Mouse (Mus musculus): ENCODE measurements at regions not wholly inside any gene's neighbourhood (a gene's known extent, or its start where the extent isn't known, plus 50 kb on each side); places are given as distances from the start of the nearest gene placed in this dataset.

DNA sequence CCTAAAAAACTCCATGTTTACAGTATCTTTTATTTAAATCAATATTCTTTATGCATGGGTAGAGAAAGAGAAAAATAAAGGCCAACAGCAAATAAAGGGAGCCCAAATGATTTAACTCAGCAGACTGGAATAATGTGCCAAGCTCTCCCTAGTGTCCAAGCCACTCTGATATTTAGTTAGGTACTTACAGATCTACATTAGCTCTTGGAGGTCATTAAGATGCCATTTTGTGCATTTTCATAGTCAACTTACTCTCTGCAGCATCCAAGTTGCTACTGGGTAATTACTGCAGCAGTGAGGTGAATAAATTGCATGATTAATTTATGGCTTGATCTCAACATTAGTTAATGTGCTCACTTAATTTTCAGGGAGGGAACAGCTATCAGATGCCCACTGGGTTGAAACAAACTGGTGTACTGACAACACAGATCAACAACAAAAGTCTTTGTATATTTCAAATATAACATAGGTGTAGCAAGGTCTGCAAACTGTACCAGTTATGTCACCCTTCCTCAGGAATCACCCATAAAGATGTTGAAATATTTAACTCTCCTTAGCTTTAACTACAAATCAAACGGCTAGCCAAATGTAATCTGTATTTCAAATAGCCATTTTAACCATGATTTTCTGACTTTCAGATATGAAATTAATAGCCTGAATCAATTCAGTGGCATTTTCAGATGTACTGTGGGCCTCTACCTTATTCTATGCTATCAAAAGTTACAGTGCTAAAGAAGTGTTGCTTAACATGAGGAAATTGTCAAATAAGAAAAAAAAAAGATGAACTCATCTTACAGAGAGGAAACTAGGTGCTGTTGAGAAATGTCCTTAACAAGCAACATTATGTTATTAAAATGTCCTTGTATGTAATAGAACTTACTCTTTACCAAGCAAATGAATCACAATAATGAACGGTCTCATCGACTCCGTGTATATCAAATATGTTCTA, 163.8 kb upstream of the Hapln1 start:
- peak in 1 of 2 experiments; percentile 9 for DNase-seq

DNA sequence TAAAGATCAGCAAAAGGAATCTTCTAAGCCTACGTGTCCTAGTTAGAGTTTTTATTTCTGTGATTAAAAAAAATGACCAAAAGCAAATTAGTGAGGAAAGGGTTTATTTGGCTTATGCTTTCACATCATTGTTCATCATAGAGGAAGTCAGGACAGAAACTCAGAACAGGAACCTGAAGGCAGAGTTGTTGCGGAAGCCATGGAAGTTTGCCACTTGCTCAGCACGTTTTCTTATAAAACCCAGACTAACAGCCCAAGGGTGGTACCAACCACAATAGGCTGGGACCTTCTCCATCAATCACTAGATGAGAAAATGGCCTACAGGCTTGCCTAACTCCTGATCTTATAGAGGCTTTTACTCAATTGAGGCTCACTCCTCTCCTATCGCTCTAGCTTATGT, 161.2 kb upstream of the Hapln1 start:
- DNase-seq = no peak

DNA sequence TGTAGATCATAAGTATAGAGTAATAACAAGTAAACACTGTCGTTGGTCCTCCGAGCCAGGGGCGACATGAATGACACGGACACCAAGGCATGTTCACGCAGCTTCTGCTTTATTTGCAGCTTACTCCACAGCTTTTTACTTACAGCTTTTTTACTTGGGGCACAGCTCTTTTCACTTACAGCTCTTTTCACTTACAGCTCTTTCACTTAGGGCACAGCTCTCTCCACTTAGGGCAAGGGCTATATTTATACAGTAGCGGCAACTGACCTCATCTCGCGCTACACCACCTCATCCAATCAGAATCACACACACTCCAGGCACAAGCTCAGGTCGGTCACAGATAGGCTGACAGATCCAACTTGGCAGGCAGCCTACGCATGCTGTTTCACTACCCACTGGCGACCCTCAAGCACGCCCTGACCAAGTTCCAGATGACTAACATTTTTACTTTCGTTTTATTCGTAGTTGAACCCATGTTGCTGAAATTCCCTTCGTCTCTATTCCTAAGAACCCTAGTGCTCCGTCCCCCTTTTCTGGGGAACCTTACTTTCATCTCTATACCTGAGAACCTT, 155.9 kb upstream of the Hapln1 start:
- DNase-seq = peak in 1 of 2 experiments; percentile 8

DNA sequence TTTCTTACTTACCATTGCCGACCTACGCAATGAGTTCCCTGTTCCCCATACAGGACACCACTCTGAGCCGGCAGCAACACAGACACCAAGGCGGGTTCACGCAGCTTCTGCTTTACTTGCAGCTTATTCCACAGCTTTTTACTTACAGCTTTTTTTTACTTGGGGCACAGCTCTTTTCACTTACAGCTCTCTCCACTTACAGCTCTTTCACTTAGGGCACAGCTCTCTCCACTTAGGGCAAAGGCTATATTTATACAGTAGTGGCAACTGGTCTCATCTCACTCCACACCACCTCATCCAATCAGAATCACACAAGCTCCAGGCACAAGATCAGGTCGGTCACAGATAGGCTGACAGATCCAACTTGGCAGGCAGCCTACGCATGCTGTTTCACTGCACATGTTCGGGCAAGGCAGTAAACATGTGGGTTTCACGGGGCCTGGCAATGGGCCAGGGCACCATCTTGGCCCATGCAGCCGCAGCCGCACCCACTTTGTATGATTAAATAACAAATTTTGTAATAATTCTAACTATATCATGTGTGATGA, 154.9 kb upstream of the Hapln1 start:
- DNase-seq = peak; percentile 84 to 88

DNA sequence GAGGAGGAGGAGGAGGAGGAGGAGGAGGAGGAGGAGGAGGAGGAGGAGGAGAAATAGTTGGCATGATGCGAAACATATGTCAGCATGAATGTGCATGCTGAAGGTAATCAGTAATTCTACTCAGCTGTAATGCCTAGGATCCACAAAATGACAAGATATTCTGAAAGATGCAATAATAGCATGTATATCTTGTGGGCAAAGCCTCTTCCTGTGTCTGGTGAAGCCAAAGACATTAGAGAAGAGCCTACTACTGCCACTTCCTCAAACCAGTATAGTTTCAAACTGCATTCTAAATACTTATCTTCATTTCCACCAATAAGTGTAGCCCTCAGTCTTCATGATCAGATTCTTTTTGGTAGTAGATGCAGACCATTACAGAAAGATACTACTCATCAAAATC, 152.2 kb upstream of the Hapln1 start:
- DNase-seq = no peak

DNA sequence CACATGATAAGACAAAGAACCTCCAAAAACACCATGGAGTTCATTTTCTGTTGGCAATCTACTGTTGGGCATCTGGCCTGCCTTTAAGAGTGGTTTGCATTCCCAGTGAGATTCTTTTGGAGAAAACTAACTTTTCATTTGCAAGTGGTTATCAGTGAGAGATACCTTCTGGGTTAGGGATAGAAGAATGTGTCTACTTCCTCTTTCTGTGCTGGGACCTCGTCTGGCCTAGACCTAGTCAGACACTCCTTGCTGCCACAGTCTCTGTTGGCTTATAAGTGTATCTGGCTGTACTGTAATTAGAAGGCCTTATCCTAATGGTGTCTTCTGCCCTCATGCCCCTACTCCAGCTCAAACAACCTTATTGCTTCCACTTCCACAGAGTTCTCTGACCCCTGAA, 150.4 kb upstream of the Hapln1 start:
- no peak for DNase-seq

DNA sequence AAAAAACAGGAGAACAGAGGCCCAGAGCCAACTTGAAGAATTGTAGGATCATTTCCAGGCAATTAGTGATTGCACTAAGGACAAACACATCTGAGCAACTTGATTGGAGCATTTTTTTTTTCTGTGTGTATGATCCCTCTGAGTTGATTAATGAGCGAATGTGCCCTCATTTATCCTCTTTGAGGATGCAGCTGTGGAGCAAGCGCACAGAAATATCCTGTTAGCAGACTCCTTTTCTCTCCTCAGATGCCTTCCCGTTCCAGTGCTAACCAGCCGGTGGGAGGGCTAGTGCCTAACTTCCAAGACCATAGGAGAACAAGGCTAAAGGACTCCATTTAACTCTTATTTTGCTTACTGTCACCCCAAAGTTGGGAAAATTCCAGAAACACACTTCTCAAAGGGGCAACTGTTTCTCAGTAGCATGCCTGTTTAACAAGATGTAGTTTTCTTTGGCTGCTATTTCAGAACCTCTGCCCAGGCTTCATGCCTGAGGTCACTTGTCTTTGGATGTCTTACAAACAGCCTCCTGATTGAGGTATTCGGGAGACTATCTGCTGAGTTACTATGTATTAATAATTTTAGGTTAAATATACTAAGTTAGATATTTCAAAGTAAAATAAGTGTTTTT, 144.8 kb upstream of the Hapln1 start:
- no peak for DNase-seq

DNA sequence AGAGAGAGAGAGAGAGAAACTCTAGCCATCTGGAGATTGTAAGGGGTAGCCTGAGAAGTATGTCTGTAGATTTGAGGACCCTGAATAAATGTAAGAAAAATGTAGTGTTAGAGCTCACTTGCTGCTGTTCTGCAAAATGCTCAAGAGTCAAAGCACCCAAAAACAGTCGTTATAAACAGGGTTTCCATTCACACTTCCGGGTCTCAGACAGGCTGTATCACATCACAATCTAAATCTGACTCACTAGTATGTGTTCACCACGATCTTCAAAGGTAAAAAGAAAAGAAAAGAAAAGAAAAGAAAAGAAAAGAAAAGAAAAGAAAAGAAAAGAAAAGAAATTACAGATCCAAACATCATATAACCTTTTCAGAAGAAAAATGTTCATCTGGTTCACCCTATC, 143.7 kb upstream of the Hapln1 start:
- DNase-seq = no peak

DNA sequence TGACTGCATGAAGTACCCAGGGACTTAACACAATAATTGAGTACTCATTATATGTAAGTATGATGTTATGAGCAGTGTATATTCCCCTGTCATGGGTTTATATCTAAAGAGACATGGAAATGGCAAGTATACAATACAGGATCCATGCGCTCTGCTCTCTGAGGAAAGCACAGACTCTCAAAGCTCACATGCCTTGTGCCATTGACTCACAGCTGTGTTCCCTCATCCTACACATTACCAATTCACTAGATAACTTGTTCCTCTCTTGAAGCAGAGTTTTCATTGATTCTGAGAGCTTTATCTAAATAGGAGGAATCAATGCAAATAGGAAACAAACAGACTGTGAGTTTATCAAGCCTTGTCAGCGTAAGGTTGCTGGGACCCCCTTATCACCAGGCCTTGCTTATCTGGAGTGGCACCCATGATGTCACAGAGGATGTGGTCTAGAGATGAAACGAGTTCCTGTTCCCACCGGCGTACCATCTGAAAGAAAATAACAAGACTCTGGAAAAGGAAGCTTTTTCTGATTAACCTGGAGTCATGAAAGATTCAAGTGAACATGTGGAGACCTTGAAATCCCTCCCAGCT, 138.4 kb upstream of the Hapln1 start:
- DNase-seq = no peak

DNA sequence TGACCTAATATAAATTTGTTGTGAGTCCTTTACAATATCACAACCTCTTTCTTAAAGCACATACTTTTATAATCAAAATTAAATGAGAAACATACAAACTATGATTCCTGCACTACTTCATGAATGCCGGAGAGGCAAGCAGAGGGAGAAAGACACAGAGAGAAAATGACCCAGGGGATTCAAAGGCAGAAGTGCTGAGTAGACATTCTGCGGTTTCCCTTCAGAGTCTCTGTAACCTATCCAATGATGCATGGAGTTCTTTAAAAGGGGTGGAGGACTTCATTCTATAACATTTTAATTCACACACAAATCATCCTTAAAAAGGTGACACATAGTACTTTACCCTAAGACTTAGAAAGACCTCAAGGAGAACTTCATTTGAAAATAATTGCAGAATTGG, 129.1 kb upstream of the Hapln1 start:
- no peak for DNase-seq

DNA sequence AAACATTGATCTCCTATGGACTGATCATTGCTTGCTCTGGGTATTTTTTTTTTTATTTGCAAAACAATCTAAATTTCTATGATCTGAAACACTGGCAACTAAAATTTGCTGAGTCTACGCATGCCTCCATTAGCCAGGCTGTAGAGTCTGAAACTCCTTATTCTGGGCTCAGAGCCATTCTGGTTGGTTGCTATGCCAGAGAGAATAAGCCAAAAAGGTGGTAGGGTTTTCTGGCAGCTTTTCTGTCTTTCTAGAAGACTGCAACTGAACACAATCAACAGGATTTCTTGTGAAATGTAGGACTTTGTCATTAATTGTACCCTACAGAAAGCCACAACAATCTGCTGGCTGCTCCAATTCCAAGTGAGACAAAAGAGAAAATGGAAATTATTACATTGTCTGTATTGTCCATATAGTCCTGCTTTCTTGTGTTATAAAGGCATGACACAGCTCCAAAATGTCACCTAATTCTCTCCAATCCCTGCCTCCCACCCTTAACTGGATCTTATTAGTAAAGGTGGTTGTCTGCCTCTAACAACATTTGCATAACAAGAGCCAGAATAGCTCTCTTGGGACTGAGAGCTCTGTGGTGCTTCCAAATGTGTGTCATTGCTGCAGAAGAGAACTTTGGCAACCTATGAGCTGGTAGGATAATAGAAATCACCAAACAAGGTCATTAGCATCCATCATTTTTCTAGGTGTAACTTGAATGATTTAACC, 126.7 kb upstream of the Hapln1 start:
- peak; percentile 65 to 68 for DNase-seq

DNA sequence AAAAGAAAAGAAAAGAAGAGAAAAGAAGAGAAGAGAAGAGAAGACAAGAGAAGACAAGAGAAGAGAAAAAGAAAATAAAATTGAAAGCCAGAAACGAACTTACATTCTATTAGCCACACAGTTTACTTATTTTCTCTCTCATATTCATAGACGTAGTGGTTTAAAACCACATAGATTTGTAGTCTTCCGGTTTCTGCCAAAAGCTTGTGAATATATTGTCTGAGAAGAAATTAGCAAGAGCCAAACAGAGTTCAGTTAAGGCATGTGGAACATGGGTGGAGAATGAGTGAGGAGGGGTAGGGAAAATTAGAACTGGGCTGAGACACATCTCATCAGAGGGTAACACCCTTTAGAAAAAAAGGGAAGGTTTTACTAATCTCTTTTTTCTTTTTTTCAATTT, 120.8 kb upstream of the Hapln1 start:
- no peak for DNase-seq

DNA sequence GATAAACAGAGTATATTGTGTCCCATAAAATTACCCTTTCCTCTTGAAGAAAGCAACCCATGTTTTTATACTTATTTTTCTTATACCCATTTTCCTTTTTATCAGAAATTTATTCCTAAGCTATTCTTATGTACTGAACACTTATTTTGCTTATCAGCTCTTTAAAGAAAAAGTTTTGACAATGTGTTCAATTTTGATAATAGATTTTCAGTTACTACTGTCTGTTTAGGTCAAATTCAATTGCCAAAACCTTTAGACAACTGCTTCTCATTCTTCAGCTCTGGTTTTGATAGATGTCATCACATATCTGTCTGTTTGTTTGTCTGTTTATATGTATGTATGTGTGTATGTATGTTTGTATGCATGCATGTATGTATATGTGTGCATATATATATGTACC, 117.8 kb upstream of the Hapln1 start:
- DNase-seq = no peak

DNA sequence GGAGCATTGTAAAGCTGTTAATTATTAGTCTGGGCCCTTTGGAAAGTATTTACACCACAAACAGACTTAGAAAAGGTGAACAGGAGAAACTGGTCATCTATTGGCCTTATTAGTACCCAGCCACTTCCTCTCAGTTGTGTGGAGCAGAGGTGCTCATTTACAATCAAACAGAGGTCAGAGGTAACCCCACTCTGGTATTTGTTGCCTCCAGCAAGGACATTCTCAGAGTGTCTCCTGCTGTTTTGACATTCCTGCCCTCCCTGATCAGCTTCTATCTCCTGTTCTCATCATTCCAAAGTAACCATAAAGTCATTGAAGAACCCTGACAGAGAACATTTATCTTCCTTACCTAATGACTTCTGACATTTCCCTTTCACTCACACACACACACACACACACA, 116.1 kb upstream of the Hapln1 start:
- DNase-seq = no peak

DNA sequence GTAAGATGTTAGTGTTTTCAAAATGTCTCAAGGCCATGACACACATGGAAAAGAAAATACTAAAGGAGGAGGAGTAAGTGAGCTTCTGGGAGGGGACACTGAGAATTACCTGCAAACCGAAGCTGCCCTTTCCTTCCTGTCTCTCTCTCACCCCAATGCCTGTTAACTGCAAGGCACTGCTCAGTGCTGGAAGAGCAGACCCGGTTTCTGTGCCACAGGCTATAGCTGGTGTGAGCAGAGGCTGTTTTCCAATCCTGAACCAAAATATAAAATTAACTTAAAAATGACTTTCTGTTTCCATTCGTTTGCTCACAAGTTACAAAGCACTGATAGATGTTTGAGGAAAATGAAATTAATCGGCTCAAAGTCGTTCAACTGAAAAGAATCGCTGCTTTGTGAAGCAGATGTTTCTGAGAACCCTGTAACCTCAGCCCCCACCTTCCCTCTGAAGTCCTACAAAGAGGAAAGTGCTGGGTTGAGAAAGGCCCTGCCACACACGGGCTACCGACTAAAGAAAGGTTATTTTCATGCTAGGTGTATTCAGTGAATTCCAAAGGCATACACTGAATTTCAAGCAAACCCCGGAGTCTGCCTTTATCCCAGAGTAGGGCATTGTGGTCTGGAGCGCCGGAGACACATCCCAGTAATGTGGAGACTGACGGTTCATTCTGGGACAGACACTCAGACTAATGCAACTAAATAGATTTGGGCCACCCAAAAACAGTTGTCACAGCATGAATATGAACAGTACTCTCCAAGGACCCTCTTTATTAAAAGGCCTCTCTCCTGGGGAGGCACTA, 111.1 kb upstream of the Hapln1 start:
- no peak for DNase-seq

DNA sequence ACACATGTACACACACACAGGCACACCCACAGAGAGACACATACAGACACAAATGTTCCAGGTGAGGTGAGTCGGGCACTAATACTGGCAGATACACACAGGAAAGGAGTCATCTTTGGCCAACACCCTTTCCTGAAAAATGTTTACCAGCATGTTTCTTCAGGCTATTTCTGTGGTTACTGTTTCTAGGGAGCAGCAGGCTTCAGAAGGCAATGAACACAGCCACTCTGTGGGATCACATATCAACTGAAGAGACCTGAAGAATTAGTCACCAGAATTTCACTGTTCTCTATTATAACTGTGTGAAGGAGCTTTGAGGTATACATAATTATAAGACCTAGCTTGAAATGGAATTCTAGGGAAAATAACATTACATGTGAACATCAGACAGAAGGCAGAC, 94.7 kb upstream of the Hapln1 start:
- no peak for DNase-seq

DNA sequence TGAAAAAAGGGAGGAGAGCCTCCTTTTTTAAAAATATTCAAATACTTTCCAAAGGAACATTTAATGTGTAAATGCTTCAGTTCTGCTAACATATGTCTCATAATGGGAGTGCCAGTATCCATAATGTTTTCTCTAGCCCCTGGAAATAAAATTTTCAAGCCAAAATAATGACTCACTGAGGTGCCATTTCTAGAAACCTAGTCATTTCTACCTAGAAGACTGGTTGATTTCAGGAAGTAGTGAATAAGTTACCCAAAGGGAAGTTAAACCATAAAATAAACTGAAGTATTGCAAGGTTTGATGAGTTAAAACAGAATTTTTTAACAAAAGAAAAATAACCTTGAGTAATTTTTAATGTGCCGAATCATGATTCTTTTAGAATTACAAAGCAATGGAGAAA, 85.8 kb upstream of the Hapln1 start:
- DNase-seq = no peak

DNA sequence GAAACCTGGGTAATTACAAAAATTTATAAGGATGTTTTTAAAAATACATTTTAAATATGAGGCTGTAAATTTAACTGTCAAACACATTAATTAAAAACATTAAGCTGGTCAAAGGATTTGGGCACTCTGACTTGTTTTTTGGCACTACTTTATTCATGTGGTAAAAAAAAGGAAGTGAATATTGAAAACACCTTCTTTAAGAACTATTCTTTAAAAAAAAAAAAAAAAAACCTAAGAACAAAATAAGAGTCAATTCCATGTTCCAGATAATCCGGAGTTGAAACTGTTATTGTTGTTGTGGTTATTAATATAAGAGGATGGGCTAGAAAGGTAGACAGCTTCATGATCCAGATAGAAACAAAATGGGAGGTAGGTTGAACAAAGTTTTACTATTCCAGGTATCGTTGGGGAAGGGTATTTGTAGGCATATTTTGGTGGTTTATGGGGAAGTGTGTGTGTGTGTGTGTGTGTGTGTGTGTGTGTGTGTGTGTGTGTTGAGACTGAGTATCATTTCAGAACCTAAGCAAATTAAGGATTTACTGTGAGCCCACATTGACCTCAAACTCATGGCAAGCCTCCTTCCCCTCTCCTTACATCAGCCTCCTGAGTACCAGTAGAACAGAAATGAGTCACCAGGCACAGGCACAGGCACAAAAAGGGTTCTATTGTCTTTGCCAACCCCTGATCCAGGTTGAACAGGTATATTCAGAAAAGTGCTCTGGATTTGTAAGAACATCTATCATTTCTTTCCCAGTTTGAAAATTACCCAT, 85.2 kb upstream of the Hapln1 start:
- DNase-seq = no peak

DNA sequence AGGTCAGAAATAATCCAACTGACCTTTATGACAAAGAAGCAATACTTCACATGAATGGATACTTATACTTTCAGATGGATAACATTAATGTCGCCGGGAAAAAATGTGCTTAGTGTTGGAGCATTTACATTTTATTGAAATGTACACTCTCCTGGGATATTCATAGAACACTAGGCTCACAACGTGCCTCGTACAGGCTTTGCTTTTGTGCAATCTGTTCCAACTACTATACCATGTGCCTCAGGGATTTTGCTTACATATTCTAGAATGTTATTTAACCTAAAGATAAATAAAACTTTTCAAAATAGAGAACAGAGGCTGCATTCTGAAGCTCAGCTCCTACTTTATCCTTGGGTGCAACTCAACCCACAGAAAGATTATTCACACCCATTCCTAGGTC, 75.8 kb upstream of the Hapln1 start:
- DNase-seq = no peak

All from cerebellum, postnatal 10 days (tissue).